Mouse (Mus musculus): Measurements from ENCODE around the gene Dusp22.

DNA sequence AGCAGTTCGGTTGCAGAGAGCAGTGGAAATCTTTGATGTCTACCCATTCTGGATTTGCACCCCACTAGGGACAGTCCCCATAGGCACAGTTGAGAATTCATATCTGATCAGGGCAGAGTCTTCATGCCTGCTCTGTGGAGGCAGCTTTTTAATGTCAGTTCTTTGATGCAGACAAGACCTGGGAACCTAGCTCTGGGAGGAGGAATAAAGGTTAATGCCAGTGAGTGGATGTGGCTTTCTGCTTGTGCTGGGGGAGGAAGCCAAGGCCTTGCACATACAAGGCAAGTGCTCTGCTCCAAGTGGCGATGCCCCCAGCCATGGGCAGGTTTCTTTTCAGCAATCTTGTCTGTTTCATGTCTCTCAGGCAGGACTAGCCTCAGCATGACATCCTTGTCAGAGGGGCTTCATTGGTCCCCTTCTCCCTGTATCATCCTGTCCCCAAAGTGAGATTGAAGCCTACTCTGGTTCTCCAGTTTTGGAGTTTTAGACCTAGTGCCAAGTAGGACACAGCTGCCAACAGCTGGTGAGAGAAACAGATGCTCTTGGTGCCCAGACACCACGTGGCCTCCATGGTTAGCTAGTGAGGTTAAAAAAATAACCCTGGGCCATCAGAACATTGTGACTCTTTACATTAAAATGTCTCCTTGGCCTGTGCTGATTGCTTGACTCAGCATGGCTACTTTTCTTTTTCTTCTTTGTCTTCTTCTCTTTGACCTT is 100.7 kb downstream of the Dusp22 start:
- no peak for TF ChIP-seq MAFK (IDR thresholded peaks at IDR 0.05; ENCODE audit: insufficient read depth, low read depth, low read length)
- no peak for TF ChIP-seq ZNF384 (IDR thresholded peaks at IDR 0.05; ENCODE audit: low read depth, low read length)
- no peak for TF ChIP-seq HCFC1 (IDR thresholded peaks at IDR 0.05; ENCODE audit: borderline replicate concordance, insufficient read depth, low read length)
- no peak for TF ChIP-seq ZC3H11A (IDR thresholded peaks at IDR 0.05; ENCODE audit: borderline replicate concordance, low read depth, low read length)
- TF ChIP-seq CHD2 (IDR thresholded peaks at IDR 0.05; ENCODE audit: low read depth, low read length): no peak

Measured in ES-E14 (cell line).